Mouse (Mus musculus) heart, adult 8-10 months (tissue): ENCODE data around the gene Sept11. TPM values are rescaled to one million over a fixed set of nuclear protein-coding genes. Genes with fewer than 3 reads are reported as not detected.

Experiments used
- DNase-seq: peaks from one replicate; pipeline ENCODE4 v3.0.0; 2022; ENCODE audit warnings: low spot score
- total RNA-seq, 4 experiments: library from RNA; stranded (reverse); gene quantifications; 2 replicates each; pipeline ENCODE4 v1.2.4; 2022

Gene Sept11
- total RNA-seq, result 10 to 100 TPM; 23.6 to 29.9 (median 25.5) TPM

DNA sequence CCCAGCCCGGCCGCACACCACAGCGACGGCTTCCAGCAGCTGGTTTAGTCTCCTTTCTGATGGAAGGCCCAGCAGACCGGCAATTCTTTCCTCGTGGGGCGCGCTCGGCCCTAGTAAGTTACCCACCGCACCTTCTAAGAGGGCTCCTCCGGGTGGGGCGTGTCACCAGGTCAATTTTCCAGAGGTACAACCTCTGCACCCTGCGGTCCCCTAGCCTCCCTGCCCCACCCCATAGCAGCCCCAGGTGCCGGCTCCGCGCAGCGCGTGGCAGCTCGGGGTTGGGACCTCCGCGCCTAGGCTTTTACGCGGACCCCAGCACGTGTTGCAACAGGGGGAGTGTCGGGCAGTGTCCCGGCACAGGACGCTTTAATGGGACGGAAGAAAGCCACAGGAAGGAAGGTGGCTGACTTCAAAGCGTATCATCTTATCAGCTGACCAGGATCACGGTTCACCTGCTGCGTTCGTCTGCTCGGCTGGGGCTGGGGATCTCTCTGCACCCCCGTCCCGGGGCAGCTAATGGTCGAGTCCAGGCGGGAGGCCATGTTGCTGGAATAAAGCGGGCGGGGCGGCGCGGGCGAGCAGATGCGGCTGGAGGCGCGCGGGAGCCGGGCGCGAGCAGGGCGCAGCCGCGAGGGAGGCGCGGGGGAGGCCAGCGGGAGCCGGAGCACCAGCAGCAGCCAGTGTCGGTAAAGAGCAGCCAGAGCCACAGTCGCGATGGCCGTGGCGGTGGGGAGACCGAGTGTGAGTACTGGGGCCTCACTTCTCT is at the start of gene Sept11:
Gene Sept11, plus strand, starts transcription at position 581 of the 766 bp plus-strand sequence.
- DNase-seq, result peak; percentile 92

DNA sequence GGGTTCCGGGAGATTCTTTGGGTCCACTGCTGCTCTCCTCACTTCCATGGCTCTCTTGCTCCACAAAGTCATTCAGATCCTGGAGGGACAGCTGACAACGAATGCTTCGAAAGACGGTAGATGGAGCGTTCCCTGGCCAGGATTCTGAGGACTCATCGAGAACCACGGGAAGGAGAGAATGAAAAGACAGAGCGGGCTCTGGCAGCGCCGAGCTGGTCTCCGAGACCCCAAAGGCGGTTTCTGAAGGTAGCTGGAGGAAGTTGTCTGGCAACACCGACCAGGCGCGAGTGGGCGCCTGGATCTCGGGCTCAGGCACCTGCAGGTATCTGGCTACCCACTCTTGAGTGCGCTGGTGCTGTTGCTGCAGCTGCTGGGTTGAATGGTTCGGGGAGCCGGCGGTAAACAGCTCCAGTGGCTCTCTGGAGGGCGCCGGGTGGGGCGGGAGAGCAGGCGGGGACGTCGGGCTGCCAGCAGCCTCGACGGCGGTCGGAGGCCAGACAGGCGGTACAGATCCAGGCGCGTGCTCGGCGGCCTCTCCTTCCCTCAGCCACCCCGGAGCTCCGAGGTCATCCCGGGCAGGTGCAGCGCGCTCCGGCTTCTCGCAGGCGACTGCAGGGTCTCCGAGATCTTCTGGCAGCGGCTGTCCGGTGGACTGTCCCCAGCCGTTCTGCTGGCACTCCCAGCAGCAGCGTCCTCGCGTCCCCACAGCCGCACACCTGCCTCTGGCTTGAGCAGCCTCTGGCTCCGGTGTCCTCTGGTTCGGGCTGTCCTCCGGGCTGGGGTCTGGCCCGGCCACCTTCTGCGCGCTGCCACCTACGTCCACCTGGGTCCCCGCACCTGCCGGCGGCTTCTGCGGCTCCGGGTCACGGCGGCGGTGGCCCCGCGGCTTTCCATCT is 49.3 kb upstream of the Sept11 start:
- no peak for DNase-seq

GRCm38 (mm10) chr5:93044584-93045370 is 48.5 kb upstream of the Sept11 start, which contains the start of gene Sowahb:
TSS of gene Sowahb (minus strand) at chr5:93045022.
- DNase-seq, result no peak

DNA sequence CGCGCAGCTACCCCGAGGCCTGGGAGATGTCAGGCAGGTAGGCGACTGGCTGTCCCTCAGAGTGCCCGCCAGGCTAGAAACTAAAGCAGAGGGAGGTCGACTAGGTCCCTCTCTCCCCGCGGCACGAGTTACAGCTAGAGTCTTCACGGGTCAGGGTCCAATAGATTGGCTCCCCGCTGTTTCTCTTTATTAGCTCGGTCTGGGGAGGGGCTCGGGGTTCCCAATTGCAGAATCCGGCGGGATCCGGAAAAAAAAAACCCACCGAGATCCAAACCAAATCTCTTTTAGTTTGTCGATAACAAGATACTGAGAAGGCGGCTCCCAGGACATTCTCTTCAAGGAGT is 47.9 kb upstream of the Sept11 start:
- DNase-seq, result no peak

DNA sequence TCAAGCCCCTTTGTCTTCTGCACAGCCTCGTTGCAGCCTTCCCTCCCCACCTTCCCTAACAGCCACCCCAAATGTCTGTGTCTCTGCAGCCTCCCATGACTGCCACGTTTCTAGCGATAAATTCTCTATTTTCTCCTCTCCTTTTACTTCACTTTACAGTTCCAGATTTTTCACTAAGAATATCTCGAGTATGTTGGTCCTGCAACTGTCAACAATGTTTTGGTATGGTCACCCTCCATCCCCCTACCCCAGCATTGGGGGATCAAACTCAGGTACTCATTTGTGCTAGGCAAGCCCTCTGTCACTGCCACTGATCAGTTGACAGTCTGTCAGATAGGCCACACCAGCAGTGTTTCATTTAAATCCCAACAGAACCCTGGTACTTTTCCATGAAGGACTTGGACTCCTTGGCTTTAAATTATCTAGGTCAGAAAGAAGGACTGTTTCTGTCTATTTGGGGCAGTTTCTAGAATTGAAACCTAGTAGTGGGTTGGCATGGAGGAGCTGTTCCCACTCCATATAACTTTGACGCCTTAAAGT is 46.9 kb upstream of the Sept11 start:
- no peak for DNase-seq

DNA sequence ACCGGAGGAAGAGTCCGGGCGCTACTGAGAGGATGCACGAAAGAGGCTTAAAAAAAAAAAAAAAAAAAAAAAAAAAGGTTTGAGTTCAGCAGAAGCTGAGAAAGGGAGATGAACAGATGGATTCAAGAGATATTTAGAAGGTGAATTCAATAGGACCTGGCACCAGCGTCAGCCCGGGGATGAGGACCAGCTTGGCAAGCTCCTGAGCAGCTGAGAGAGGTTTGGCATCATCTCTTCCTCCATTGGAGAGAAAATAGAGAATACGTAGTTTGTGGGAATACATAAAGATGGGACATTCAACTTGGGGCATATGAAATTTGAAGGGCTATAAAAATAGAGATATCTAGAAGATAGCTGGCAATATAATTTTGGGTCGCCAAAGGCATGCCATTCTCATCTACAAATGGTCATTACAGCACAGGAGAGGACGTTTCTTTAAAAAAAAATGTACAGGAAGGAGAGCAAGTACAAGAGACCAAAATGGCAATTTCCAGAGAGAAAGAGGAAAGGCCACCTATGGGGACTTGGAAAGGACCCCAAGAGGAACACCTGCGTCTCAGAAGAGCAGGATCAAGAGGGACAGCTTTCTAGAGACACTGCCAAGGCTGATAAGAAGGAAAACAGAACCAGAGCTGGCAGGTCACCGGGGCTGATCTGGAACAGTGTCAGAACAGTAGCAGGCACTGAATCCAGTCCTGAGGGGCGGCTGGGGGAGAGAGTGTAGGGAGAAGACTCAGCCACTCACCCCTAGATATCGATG is 44.6 kb upstream of the Sept11 start:
- no peak for DNase-seq

DNA sequence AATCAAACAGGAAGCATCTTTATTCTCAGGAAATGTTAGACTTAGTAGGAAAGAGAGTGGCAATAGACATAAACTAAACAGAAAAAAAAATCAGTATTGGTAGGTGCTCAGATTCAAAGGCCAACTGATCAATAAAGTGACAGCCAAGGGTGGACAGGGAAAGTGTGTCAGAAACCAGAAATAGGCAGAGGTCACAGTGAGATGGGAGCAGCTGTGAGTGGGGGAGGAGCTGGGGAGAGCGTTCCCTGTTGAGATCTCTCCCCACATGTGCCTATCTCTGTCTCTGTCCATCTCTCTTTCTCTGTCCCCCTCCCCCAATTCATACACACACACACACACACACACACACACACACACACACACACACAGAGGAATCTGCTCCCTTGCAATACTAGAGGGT is 43.3 kb upstream of the Sept11 start:
- no peak for DNase-seq

DNA sequence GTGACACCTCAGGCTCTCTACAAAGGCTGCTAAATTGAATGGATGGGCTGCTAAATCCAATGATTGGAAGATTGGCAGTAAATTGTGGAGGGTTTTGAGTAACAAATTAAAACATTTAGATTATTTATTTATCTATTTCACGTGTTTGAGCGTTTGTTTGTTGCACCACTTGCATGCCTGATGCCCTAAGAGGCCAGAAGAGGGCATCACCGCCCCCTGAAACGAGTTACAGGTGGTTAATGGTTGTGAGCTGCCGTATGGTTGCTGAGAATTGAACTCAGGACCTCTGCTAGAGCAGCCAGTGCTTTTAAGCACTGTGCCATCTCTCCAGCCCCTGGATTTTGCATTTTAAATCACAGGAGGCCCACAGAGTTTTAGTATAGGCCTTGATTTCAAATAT is 42.2 kb upstream of the Sept11 start:
- no peak for DNase-seq

DNA sequence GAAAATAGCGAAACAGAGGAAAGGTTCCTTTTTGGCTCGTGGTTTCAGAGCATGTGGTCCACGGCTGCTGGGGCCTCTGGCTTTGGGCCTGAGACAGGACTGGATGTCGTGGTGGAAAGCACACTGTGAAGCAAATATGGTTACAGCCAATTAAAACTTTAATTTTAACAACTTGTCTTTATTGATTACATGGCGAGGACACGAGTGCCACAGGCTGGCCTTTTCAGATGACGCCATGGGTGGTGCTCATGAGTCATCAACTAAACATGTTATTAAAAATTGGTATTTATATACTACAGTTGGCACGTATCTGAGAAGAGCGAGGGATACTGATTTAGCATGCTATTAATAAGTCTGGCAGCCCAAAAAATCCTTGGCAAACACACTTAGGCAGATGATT is 41.3 kb upstream of the Sept11 start:
- DNase-seq, result no peak

- DNase-seq, result no peak
These were observed 39.4 kb upstream of the Sept11 start for GRCm38 (mm10) chr5:93053606-93054397.

GRCm38 (mm10) chr5:93060865-93061264 is 32.4 kb upstream of the Sept11 start:
- no peak for DNase-seq

GRCm38 (mm10) chr5:93077661-93078323 is 15.4 kb upstream of the Sept11 start:
- no peak for DNase-seq

GRCm38 (mm10) chr5:93079596-93079995 is 13.6 kb upstream of the Sept11 start:
- no peak for DNase-seq

GRCm38 (mm10) chr5:93085015-93085598 is 8.1 kb upstream of the Sept11 start:
- no peak for DNase-seq

GRCm38 (mm10) chr5:93085900-93086299 is 7.3 kb upstream of the Sept11 start:
- no peak for DNase-seq

DNA sequence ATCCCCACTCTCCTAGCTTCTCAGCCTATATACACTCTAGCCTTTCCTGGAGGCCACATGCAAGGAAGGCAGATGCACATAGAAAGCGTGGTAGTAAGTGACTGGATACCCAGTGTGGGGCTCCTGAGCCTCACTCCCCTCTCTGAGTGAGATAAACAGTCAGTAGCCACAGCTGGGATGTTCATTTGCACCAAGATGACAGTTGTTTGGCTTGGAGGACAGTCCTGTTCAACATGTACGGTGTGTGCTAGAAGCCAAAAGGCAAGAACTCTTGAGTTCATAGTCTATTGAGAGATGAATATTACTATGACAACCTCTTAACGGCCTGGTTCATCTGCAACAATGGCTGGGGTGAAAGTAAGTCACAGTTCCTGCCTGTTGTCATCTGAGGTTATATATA is 2.0 kb upstream of the Sept11 start:
- DNase-seq, result no peak

DNA sequence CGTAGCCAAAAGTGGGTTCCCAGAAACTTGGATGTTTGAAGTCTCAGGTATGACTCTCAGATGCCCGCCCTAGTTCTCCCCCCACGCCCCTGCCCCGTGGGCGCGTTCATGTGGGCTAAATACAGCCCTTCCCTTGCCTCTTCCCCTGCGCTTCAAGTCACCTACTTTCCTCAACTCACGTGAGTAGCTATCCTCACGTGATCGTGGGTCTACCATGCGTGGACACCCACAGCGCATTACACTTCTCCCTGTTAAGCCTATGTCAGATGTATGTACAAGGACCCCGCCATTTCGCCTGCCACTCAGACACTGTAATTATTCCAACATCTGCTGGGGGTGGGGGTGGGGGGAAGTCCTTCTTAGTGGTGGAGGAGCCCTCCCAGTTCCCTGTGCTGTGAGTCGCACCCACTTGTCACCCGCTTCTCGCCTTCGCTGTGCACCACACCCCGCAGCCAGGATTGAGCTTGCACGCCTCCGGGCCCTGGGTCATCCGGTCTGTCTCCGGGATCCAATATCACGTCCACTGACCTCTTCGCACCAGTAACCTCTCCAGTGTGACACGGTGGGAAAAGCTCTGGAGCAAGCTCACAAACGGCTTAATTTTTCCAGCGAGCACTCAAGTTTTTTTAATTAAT is 973 bp upstream of the Sept11 start:
- no peak for DNase-seq

GRCm38 (mm10) chr5:93093638-93094527 is 646 bp downstream of the Sept11 start:
- DNase-seq, result no peak
